Mouse (Mus musculus) liver, postnatal 0 days (tissue): ENCODE measurements at regions not wholly inside any gene's neighbourhood (a gene's known extent, or its start where the extent isn't known, plus 50 kb on each side); places are given as distances from the start of the nearest gene placed in this dataset.

Experiments
- CTCF ChIP-seq: sonication (generic); IDR thresholded peaks from 2 replicates; pipeline ENCODE4 v1.5.1; 2016; ENCODE audit warnings: antibody characterized with exemption, low read depth
- EP300 ChIP-seq: IDR thresholded peaks from 2 replicates; pipeline ENCODE4 v1.6.1; 2016; ENCODE audit warnings: antibody characterized with exemption, low read depth, mild to moderate bottlenecking

DNA sequence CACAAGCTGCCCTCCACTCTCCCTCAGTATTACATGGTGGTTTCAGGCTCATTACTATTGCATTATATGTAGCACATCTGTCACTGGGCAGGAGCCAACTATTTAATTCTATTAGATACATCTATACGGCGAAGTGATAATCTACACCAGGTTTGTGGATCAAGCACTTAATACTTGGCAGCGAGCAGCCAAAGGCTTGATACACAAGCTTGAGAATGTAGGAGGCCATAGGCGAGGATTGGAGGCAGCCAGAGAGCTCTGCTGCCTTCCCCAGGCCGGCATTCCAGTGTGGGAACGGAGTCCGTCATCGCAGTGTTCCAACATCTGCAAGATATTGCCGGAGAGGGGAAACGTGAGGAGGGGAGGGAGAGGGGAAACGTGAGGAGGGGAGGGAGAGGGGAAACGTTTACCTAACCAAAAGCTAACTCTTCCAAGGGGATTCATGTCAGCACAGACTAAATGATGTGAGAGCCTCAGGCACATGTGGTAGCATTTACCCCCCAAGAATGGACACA lies 109.6 kb upstream of the Habp2 start:
- TF ChIP-seq EP300 (no peak), CTCF (no peak)
